Mouse (Mus musculus) granulocyte monocyte progenitor cell, adult 5-6 weeks (primary cell): ENCODE results near the gene Tbc1d2. TPM values are rescaled to one million over a fixed set of nuclear protein-coding genes. Genes with fewer than 3 reads are reported as not detected.
"Not testable (repeated sequence)": the region's sequence is repeated elsewhere in the genome, so short reads cannot be mapped to it uniquely, and the experiment has no call there.

ENCODE experiments used
- ATAC-seq: replicated peaks from 2 replicates; pipeline ENCODE4 v1.8.0; 2016; ENCODE audit warnings: mild to moderate bottlenecking, moderate TSS enrichment, inconsistent platforms; ENCODE audit not compliant: poor library complexity, severe bottlenecking
- total RNA-seq, 2 experiments: library from RNA; stranded (forward) in 1 of 2; stranded (reverse) in 1 of 2; fragments of 200-712, 200-1000 nt in 1 of 2; fragments of >200 nt in 1 of 2; fragmentation: Nextera tagmentation in 1 of 2; gene quantifications; 2 replicates each; pipeline ENCODE4 v1.2.3; 2014 to 2017

Tbc1d2 gene
- total RNA-seq, 2 experiments from 2014 or later = 5.4 to 6.8 TPM

- ATAC-seq = peak; percentile 47; the same call in 1 of the 2 replicates
Measured at GRCm38 (mm10) chr4:46584084-46584483, 65.9 kb downstream of the Tbc1d2 start.

- not testable (repeated sequence) for ATAC-seq
Measured at GRCm38 (mm10) chr4:46582024-46582423, 68.0 kb downstream of the Tbc1d2 start.

GRCm38 (mm10) chr4:46581577-46581976, 68.4 kb downstream of the Tbc1d2 start:
- ATAC-seq = not testable (repeated sequence)

GRCm38 (mm10) chr4:46580799-46581243, 69.2 kb downstream of the Tbc1d2 start:
- not testable (repeated sequence) for ATAC-seq

GRCm38 (mm10) chr4:46578796-46579346, 71.1 kb downstream of the Tbc1d2 start:
- not testable (repeated sequence) for ATAC-seq

- ATAC-seq = no peak
Measured at GRCm38 (mm10) chr4:46578228-46578627, 71.8 kb downstream of the Tbc1d2 start.

GRCm38 (mm10) chr4:46575509-46576284, 74.3 kb downstream of the Tbc1d2 start:
- peak; percentile 45; the same call in 1 of the 2 replicates for ATAC-seq

GRCm38 (mm10) chr4:46574841-46575240, 75.2 kb downstream of the Tbc1d2 start:
- ATAC-seq = peak; percentile 59; the same call in 1 of the 2 replicates

- ATAC-seq = peak; percentile 20; the same call in 1 of the 2 replicates
Measured at GRCm38 (mm10) chr4:46574024-46574753, 75.8 kb downstream of the Tbc1d2 start.

GRCm38 (mm10) chr4:46572616-46573015, 77.4 kb downstream of the Tbc1d2 start:
- ATAC-seq = no peak

- ATAC-seq = no peak
Measured at GRCm38 (mm10) chr4:46571744-46572143, 78.3 kb downstream of the Tbc1d2 start.

GRCm38 (mm10) chr4:46569671-46570070, 80.3 kb downstream of the Tbc1d2 start:
- no peak for ATAC-seq

GRCm38 (mm10) chr4:46568169-46568568, 81.8 kb downstream of the Tbc1d2 start:
- no peak for ATAC-seq

GRCm38 (mm10) chr4:46566931-46567671, 82.9 kb downstream of the Tbc1d2 start:
- no peak for ATAC-seq

- peak; percentile 32 for ATAC-seq
Measured at GRCm38 (mm10) chr4:46565393-46565955, 84.5 kb downstream of the Tbc1d2 start.

GRCm38 (mm10) chr4:46564247-46564646, 85.8 kb downstream of the Tbc1d2 start:
- ATAC-seq = peak; percentile 35

- peak; percentile 94 for ATAC-seq
Measured at GRCm38 (mm10) chr4:46563847-46564246, 86.2 kb downstream of the Tbc1d2 start.

GRCm38 (mm10) chr4:46562841-46563240, 87.2 kb downstream of the Tbc1d2 start:
- no peak for ATAC-seq

GRCm38 (mm10) chr4:46562037-46562436, 88.0 kb downstream of the Tbc1d2 start:
- no peak for ATAC-seq
